Mouse (Mus musculus) inflammation-experienced regulatory T-cells, adult 16 weeks (primary cell): Measurements from ENCODE around the gene Cib4. TPM values are rescaled to one million over a fixed set of nuclear protein-coding genes. Genes with fewer than 3 reads are reported as not detected.

ENCODE experiments used
- polyA plus RNA-seq: library from polyadenylated mRNA; unstranded; fragments of 100-300 nt; shearing (Covaris generic); gene quantifications from one replicate; pipeline ENCODE4 v1.2.1, GENCODE M21; 2017

Cib4 gene
- not detected for polyA plus RNA-seq

GRCm38 (mm10) chr5:30545698-30546097 lies at the start of gene Cib4:
Cib4 (minus strand) TSS chr5:30545836.

GRCm38 (mm10) chr5:30587681-30588300 lies 42.2 kb upstream of the Cib4 start, which contains the start of gene Kcnk3:
Kcnk3 (plus strand) TSS chr5:30588170.

GRCm38 (mm10) chr5:30465861-30466260 lies 79.8 kb downstream of the Cib4 start, which contains the start of gene 1700001C02Rik:
1700001C02Rik (plus strand) TSS chr5:30466047.

GRCm38 (mm10) chr5:30461821-30462220 lies 83.8 kb downstream of the Cib4 start, which contains the start of gene Otof:
Otof (minus strand) TSS chr5:30461932.

Other genes starting within 250 kb of the Cib4 start
- not detected for gene Otof, start 83.9 kb downstream of the Cib4 start, polyA plus RNA-seq
- gene 1700001C02Rik, start 79.8 kb downstream of the Cib4 start, polyA plus RNA-seq: not detected
- gene Kcnk3, start 42.3 kb upstream of the Cib4 start, polyA plus RNA-seq: 0.10 TPM
- 28.9 TPM for gene Slc35f6, start 102.1 kb upstream of the Cib4 start, polyA plus RNA-seq
- gene Cenpa, start 120.9 kb upstream of the Cib4 start, polyA plus RNA-seq: 94.6 TPM
- gene Dpysl5, start 165.7 kb upstream of the Cib4 start, polyA plus RNA-seq: 0.17 TPM